Comparison of ENCODE assay signal across 28 mouse cellular contexts in the genomic region with DNA sequence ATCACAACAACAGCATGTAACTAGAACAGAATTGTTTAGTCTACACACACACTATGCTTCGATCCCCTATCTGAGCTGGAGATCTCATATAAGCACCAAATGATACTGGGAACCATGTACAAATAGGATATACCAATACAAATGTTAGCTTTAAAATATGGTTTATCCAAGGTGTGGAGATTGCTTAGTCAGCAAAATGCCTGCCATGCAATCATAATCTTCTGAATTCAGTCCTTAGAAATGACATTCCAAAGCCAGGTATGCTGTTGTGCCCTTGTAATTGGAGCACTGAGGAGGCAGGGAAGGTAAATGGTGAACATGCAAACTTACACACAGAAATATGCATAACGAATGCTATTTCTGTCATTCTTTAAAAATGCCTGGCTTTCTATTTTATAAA. TPM values are rescaled to one million over a fixed set of nuclear protein-coding genes. Genes with fewer than 3 reads are reported as not detected.
"Had no signal": no experiment of that assay in that cellular context is flagged by ENCODE, and none has a peak within 500 bp of the region (broad histone marks: within the 10 kb centered on the region; RNA-seq: fewer than 3 reads in every experiment).

No protein-coding gene starts in this region.

- DNase-seq: cerebellum, adult 9-11 months; cerebellum, postnatal 10 days; cerebellum, postnatal 14 days; cerebellum, postnatal 25 days; cerebellum, postnatal 36 days; embryo, embryonic 11 days; forebrain, postnatal 0 days; gastrocnemius, adult 2 months; gastrocnemius, postnatal 10 days; gastrocnemius, postnatal 14 days; gastrocnemius, postnatal 25 days; gastrocnemius, postnatal 36 days; heart, adult 11 months; heart, adult 18-20 months; heart, adult 2 months had no signal

- H3K9me3 ChIP-seq: embryonic facial prominence, embryonic 10.5 days; embryonic facial prominence, embryonic 12.5 days; embryonic facial prominence, embryonic 13.5 days; embryonic facial prominence, embryonic 15.5 days; forebrain, embryonic 10.5 days; forebrain, embryonic 12.5 days; forebrain, embryonic 13.5 days; forebrain, embryonic 15.5 days had no signal

- H3K4me3 ChIP-seq: embryonic facial prominence, embryonic 10.5 days; embryonic facial prominence, embryonic 12.5 days; embryonic facial prominence, embryonic 13.5 days; embryonic facial prominence, embryonic 15.5 days; erythroblast, embryonic 14.5 days; forebrain, embryonic 10.5 days; forebrain, embryonic 12.5 days; forebrain, embryonic 13.5 days; forebrain, embryonic 15.5 days; gastrocnemius, adult 2 months; heart, adult 2 months had no signal

- ATAC-seq: forebrain, embryonic 13.5 days; forebrain, embryonic 14.5 days; forebrain, embryonic 15.5 days; forebrain, embryonic 16.5 days; forebrain, postnatal 0 days had no signal

- H3K27me3 ChIP-seq: embryonic facial prominence, embryonic 12.5 days; embryonic facial prominence, embryonic 13.5 days; embryonic facial prominence, embryonic 15.5 days; forebrain, embryonic 12.5 days; forebrain, embryonic 13.5 days; forebrain, embryonic 15.5 days had no signal

- H3K4me2 ChIP-seq: embryonic facial prominence, embryonic 12.5 days; embryonic facial prominence, embryonic 13.5 days; embryonic facial prominence, embryonic 15.5 days; forebrain, embryonic 12.5 days; forebrain, embryonic 13.5 days; forebrain, embryonic 15.5 days had no signal

- H3K27ac ChIP-seq: embryonic facial prominence, embryonic 10.5 days; embryonic facial prominence, embryonic 12.5 days; embryonic facial prominence, embryonic 13.5 days; embryonic facial prominence, embryonic 15.5 days; forebrain, embryonic 10.5 days; forebrain, embryonic 12.5 days; forebrain, embryonic 13.5 days; forebrain, embryonic 15.5 days; gastrocnemius, adult 2 months; heart, adult 2 months had no signal

- H3K9ac ChIP-seq: embryonic facial prominence, embryonic 12.5 days; embryonic facial prominence, embryonic 13.5 days; embryonic facial prominence, embryonic 15.5 days; forebrain, embryonic 12.5 days; forebrain, embryonic 13.5 days; forebrain, embryonic 15.5 days; forebrain, postnatal 0 days had no signal

- H3K36me3 ChIP-seq: embryonic facial prominence, embryonic 10.5 days; embryonic facial prominence, embryonic 12.5 days; embryonic facial prominence, embryonic 13.5 days; embryonic facial prominence, embryonic 15.5 days; forebrain, embryonic 10.5 days; forebrain, embryonic 12.5 days; forebrain, embryonic 15.5 days had no signal

- H3K4me1 ChIP-seq: embryonic facial prominence, embryonic 10.5 days; embryonic facial prominence, embryonic 12.5 days; embryonic facial prominence, embryonic 13.5 days; embryonic facial prominence, embryonic 15.5 days; forebrain, embryonic 10.5 days; forebrain, embryonic 12.5 days; forebrain, embryonic 13.5 days; forebrain, embryonic 15.5 days had no signal

RNA-seq across cellular contexts. Expression of a gene that starts 54.0 kb away (rescaled TPM):
- total RNA-seq: common myeloid progenitor, adult 5-6 weeks; granulocyte monocyte progenitor cell, adult 5-6 weeks had no signal
- polyA plus RNA-seq: erythroblast, embryonic 14.5 days had no signal
